Mouse (Mus musculus) thymus, postnatal 14 days (tissue): ENCODE measurements around the gene Tctex1d4.
A peak's percentile ranks its signal among the peaks of the same experiment; 100 is the strongest.

Source experiments
- DNase-seq: peaks from one replicate; pipeline ENCODE4 v3.0.0; 2021

The Tctex1d4 gene

GRCm38 (mm10) chr4:117126675-117127290 lies at the start of gene Tctex1d4:
Gene Tctex1d4, plus strand, starts transcription at chr4:117126794.
- no peak for DNase-seq

- no peak for DNase-seq
Measured at GRCm38 (mm10) chr4:117087948-117088640, 38.5 kb upstream of the Tctex1d4 start.

GRCm38 (mm10) chr4:117090586-117090985 lies 36.0 kb upstream of the Tctex1d4 start:
- no peak for DNase-seq

- DNase-seq, result no peak
Measured at GRCm38 (mm10) chr4:117094626-117095361, 31.8 kb upstream of the Tctex1d4 start.

- peak; percentile 85 for DNase-seq
Measured at GRCm38 (mm10) chr4:117095551-117096452, 30.8 kb upstream of the Tctex1d4 start, which contains the start of gene Ptch2. Gene Ptch2, plus strand, starts transcription at chr4:117096075.

- no peak for DNase-seq
Measured at GRCm38 (mm10) chr4:117096666-117097065, 29.9 kb upstream of the Tctex1d4 start.

- no peak for DNase-seq
Measured at GRCm38 (mm10) chr4:117097969-117098763, 28.4 kb upstream of the Tctex1d4 start.

GRCm38 (mm10) chr4:117098764-117099036 lies 27.9 kb upstream of the Tctex1d4 start:
- no peak for DNase-seq

- peak; percentile 38 for DNase-seq
Measured at GRCm38 (mm10) chr4:117100036-117100435, 26.6 kb upstream of the Tctex1d4 start.

GRCm38 (mm10) chr4:117101218-117101617 lies 25.4 kb upstream of the Tctex1d4 start:
- peak; percentile 46 for DNase-seq

GRCm38 (mm10) chr4:117104672-117105071 lies 21.9 kb upstream of the Tctex1d4 start:
- no peak for DNase-seq

- DNase-seq, result no peak
Measured at GRCm38 (mm10) chr4:117105127-117105526, 21.5 kb upstream of the Tctex1d4 start.

GRCm38 (mm10) chr4:117107813-117108523 lies 18.6 kb upstream of the Tctex1d4 start:
- no peak for DNase-seq

- DNase-seq, result no peak
Measured at GRCm38 (mm10) chr4:117108524-117108849, 18.1 kb upstream of the Tctex1d4 start.

GRCm38 (mm10) chr4:117109330-117109729 lies 17.3 kb upstream of the Tctex1d4 start:
- no peak for DNase-seq

GRCm38 (mm10) chr4:117110249-117110648 lies 16.3 kb upstream of the Tctex1d4 start:
- peak; percentile 55 for DNase-seq

GRCm38 (mm10) chr4:117110985-117111384 lies 15.6 kb upstream of the Tctex1d4 start:
- DNase-seq, result no peak

GRCm38 (mm10) chr4:117113237-117113636 lies 13.4 kb upstream of the Tctex1d4 start:
- no peak for DNase-seq

GRCm38 (mm10) chr4:117115592-117115991 lies 11.0 kb upstream of the Tctex1d4 start:
- peak; percentile 79 for DNase-seq

GRCm38 (mm10) chr4:117117931-117118330 lies 8.7 kb upstream of the Tctex1d4 start:
- DNase-seq, result no peak

GRCm38 (mm10) chr4:117119636-117120035 lies 7.0 kb upstream of the Tctex1d4 start:
- no peak for DNase-seq

GRCm38 (mm10) chr4:117120052-117120444 lies 6.5 kb upstream of the Tctex1d4 start:
- DNase-seq, result no peak
